Mouse (Mus musculus): ENCODE data around the gene Gm20388.

DNA sequence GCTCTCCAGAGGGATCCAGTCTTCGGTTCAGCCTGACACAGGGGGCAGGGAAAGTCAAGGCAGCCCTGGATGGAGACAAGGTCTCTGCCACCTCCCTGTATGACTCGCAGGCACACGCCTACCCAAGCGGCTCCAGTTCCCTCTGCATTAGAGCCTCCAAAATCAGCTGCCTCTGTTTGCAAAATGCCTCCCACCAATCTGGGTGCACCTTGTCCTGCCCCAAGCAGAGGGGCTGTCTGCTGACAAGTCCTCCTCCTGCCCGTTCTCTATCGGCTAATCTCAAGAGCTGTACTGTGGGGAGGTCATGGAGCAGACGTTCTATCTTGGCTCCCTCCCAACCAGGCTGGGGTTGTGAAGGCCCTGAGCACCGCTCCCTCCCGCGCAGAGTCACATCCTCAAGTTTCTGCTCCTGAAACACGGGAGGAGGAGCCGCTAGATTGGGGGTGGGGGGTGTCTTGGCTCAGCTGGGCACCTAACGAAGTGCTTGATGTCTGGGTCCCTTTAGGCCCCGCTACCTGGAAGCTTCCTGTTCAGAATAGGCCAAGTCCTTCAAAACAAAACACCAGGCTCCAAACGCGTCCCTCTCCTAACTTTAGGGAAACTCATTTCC is 2564.4 kb downstream of the Gm20388 start:
- TF ChIP-seq CTCF (IDR thresholded peaks at IDR 0.05; ENCODE audit: low read depth) (no peak), EP300 (IDR thresholded peaks at IDR 0.05; ENCODE audit: low read depth) (no peak)

Data from liver, embryonic 14.5 days (tissue).